Mouse (Mus musculus) cerebellum, postnatal 14 days (tissue): ENCODE measurements around the gene Otub2.
A peak's percentile ranks its signal among the peaks of the same experiment; 100 is the strongest.

Experiments used
- DNase-seq, 2 experiments: peaks; one replicate each; pipeline ENCODE4 v3.0.0; 2021; ENCODE audit warnings: mixed read lengths in 2 of 2

Otub2 gene

GRCm38 (mm10) chr12:103388505-103389347 is at the start of gene Otub2:
Gene Otub2, plus strand, starts transcription at chr12:103388682.
- DNase-seq = peak; percentile 97 to 99

GRCm38 (mm10) chr12:103341212-103341611 is 47.3 kb upstream of the Otub2 start:
- DNase-seq = no peak

DNA sequence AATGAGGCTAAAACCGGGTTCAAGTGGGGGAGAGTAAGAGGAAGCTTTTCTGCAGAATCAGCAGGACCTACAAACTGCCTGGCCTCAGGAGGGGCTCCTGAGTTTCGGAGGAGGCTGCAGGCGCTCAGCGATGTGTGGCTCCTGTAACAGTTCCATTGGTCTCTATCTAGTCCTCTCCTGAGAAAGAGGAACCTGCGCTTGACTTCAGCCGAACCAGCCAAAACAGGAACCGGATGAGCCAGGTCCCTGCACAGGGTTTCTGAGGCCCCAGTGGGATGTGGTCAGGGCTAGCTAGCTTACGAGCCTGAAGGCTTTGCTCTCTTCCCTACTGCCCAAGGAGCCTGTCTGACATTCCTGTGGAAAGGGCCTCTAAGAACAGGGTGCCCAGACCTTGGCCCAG is 45.0 kb upstream of the Otub2 start:
- DNase-seq = no peak

GRCm38 (mm10) chr12:103344934-103345333 is 43.5 kb upstream of the Otub2 start:
- no peak for DNase-seq

DNA sequence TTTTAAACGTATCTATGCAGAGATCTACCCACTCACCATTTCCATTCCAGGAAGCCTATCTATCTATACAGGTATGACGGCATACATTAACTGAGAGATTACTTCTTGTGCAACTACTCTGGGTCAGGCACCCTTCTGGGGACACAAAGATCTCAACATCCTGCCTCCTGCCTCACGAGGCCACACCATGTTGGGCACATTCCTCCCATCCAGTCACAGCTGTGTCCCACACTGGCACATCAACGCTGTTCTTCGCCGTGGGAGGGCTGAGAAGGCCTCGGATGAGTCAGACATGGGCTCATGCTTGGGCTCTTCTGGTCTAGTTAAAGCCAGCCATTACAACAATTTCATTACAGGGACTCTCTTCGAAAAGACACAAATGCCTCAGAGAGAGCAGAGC is 41.5 kb upstream of the Otub2 start:
- DNase-seq = no peak

DNA sequence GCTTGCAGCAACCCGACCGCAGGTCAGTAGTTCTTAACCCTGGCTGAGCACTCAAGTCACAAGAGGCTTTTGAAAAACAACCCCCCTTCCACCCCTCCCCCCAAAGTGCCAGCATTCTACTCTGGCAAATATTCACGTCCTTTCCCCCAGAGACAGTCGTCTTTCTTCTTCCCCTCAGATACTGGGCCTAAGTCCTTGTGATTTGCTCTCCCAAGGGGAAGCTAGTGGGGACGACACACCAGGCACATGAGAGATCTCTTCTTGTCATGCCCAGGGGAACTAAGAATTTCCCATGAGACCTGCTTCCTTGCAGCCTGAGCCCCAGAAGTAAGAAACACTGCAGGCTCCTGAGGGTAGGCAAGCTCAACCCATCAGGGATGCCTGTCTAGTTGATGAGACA is 41.1 kb upstream of the Otub2 start:
- DNase-seq = no peak

GRCm38 (mm10) chr12:103348506-103348905 is 40.0 kb upstream of the Otub2 start:
- peak; percentile 91 to 96 for DNase-seq

DNA sequence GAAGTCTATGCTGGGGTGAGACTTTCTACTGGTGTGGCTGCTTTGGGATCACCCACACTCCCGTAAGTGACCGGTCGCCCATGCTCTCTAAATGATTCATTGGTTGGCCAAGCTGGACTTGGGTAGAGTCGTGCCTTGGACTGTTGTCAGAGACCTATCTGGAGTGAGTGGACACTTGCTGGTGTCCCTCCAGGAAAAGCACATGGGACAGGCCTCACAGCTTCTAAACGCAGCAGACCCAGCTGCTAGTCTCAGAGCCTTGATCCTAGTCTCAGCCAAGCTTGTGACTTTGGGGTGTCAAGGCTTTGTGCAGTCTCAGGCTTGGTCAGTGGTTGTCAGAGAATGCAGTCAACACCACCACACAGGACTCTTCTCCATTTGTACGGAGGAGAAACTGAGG is 35.7 kb upstream of the Otub2 start:
- DNase-seq = no peak

- DNase-seq = peak; percentile 78 to 81
These were observed 34.9 kb upstream of the Otub2 start for GRCm38 (mm10) chr12:103353538-103353937.

- no peak for DNase-seq
These were observed 32.6 kb upstream of the Otub2 start, which contains the start of gene Asb2 for GRCm38 (mm10) chr12:103355746-103356414. Gene Asb2, minus strand, starts transcription at chr12:103356001.

DNA sequence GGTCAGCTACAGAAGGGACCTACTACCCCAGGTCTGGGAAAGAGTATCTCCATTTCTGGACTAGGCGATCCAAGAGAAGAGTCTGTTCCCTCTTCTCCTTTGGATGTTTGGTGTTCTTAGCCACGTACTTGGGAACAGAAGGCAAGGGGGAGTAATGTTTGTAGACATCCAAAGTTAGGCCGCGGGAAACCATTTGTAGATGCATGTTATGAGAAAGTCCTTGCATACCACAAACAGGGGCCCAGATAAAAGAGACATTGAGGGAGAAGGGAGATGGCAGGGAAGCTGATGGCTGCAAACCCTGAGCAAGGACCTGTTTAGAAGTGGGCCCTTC is 32.1 kb upstream of the Otub2 start:
- DNase-seq = no peak

DNA sequence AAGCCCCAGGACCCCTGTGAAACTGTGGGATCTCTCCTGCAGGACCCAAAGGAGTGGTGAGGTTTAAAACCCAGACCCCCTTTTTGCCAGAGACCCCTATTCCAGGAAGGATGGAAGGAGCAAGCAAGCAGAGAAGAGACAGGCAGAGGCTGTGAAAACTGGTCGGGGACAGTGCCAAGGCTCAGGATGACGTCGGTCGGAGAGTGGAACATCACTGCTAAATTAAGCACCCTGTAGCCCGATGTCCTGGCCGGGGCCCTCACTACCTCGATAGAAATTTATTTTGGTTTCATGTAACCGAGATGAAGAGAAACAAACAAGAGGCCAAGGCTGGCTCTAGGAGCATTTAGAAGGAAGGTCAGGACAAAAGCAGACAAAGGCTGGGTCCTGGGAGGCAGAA is 30.3 kb upstream of the Otub2 start:
- DNase-seq = no peak

DNA sequence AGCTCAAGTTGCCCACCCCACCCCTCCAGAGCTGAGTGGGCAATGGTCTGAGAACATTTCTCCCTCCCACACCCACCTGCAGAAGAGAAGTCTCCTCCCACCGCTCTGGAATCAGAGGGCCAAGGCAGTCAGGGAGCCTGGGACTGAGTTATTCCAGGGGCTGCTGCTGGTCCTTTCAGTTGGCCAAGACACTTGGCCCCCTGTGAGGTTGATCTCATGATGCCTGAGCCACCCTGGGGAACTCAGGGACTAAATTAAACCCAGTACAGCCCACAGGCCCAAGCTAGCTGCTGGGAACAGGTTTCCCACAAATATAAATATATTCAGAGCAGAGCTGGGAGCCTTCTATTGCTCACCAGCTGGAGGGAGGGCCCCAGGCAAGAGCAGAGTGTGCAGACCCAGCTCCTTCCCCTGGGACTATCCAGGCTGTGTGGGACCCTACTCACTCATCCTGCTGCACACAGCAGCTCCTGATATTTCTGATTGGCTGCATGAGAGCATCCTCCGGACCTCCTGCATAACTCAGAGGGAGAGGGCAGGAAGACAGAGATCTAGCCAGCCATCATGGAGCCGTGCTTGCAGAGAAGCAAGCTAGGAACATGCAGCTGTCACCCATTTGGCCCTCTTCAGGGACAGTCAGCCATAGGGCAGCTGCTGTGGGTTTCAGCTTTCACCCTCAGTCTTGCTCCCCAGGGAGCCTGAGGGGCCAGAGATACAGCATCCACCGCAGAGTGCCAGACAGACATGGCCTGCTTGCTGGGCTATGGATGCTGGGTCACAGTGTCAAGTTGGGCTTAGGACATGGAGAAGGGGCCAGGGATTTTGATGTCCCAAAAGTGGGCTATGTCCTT is 29.3 kb upstream of the Otub2 start:
- no peak for DNase-seq

- no peak for DNase-seq
These were observed 27.7 kb upstream of the Otub2 start for GRCm38 (mm10) chr12:103360812-103361211.

DNA sequence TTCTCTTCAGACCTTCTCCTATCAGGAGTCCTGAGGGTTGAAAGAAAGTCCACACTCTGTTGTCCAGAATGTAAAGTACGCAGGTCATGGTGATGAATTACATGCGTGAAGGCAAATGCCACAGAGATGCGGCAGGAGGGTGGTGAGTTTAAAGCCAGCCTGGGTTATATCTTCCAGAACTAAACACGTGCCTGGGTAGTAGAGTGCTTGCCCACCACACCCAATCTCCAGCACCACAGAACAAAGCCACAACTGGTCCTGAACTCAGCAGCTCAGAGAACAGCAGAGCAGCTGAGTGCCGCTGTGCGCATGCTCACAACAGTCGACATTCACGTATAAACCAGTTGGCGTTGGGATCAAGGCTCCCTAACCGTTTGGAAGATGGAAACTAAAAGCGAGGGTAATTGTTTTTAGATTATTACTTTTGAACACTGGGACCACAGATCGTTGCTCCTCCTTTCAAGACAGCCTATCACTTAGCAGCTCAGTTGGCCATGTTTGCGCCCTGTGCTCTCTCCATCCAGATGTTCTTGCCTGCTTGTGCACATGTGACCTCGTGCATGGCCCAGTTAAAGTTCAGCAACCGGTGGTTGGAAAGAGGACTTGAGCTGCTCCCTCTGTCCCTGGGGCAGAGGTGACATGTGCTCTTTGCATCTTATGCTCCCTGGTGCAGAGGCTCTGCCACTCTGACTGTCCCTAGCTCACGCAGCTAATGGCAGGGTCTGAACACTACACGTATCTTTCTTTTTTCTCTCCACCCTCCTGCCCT is 26.8 kb upstream of the Otub2 start:
- DNase-seq = no peak

DNA sequence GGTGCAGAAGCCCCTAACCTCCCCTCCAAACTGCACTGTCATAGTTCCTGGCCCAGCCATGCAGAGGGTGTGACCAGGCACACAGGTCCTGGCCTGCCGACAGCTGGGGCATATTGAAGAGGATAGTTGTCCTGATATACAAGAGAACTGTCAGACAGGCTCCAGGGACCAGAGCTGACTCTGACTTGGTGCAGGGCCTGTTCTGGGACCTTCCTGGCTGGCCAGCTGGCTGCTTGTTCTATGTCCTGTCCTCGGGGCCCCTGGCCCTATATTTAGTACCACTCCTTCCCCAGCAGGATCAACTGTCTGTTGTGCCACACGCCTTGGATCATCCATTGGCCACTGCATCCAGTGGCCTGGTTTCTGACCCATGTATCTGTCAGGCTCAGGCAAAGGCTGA is 26.1 kb upstream of the Otub2 start:
- DNase-seq = no peak

GRCm38 (mm10) chr12:103367171-103367570 is 21.3 kb upstream of the Otub2 start:
- no peak for DNase-seq

- DNase-seq = peak; percentile 85 to 95
These were observed 20.7 kb upstream of the Otub2 start for GRCm38 (mm10) chr12:103367620-103368325.

DNA sequence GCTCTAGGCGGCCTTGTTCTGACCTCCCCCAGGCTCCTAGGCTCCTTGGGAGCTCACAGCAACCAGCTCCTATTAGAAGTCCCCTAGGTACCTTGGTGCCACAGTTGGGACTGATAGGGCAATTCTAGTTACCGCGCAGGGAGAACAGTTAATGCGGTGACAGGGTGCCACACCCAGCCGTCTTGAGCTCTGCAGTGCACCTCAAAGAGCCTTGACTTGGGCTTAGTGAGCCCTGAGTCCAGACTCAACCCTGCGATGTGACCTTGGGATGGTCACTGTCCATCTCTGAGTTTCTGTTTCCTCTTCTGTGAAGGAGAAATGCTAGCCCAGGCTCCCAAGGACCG is 20.2 kb upstream of the Otub2 start:
- DNase-seq = no peak

DNA sequence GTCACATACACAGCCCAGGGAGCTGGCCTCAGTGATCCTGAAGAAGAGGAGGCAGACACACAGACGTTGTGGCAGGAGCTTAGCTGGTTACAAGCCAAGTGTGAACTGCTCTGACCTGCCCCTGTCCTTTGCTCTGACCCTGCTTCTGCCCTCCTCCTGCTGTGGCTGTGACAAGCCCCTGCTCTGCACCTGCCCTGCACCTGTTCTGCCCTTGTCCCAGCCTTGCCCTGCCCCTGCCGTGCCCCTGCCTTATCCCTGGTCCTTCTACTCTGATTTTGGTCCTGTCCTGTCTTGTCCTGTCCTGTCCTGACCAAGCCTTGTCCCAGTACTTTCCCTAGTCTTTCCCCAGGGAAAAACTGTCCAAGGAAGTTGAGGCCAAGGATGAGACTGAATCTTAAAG is 19.7 kb upstream of the Otub2 start:
- DNase-seq = no peak

DNA sequence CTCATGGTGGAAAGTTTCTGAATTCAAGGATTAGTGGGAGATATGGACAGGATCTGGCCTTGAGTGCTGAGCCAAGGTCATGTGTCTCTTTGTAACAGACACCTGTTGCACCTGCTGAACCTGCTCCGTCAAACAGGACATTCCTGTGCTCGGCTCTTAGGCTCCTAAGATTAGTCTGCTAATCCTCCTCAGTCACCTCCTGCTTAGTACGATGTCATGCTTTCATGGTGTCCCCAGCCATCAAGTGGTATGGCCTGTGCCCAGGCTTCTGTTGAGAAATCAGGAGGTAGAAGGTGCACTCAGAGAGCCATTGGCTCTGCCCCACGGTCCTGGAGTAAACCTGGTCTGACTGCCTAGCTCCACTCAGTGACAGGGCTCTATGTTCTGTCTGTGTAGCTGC is 17.6 kb upstream of the Otub2 start:
- DNase-seq = no peak

DNA sequence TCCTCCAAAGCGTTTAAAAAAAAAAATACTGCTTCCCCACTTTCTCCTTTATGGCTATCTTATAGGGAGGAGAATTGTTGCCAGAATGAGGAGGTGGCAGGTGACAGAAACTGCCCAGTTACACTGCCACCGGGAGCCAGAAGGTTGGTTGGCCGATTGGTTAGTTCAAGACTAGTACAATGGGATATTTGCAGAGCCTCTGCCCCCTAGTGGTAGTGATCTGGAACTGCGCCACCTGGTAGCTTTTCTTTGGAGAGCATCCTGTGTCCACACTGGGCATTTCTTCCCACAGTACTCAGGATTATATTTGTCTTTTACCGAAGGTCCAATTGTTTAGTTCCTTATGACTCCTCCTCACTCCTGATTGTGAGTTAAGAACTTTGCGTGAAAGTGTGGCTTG is 16.8 kb upstream of the Otub2 start:
- peak; percentile 70 to 80 for DNase-seq
